Mouse (Mus musculus): Measurements from ENCODE around the gene Cdk9. TPM values are rescaled to one million over a fixed set of nuclear protein-coding genes. Genes with fewer than 3 reads are reported as not detected.

Gene Cdk9
- polyA plus RNA-seq, 1 experiment from 2014 or later = 68.7 TPM

DNA sequence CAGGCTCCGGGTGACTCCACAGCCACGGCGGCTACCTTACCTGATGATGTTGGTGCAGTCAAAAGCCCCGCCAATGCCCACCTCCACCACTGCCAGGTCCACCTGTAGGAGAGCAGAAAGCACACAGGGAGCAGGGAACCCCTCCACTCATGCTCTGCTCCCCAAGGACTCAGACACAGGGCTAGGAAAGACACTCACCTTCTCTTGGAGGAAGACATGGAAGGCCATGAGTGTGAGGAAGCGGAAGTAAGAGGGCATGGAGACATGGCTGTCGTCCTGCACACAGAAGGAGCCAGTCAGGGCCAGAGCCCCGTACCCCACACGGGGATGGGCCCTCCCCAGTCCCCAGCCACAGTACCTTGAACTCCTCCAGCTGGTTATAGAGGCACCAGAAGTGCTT lies 25.3 kb downstream of the Cdk9 start:
- WGBS = 88% methylated on average over 8 of the region's 8 CpGs
- 0 out of 2 replicates have a peak, but pooled peaks cover under 1% of the 10 kb centered on the region for H3K4me1 ChIP-seq (ENCODE audit: insufficient read depth, low read depth, low read length)
- 0 out of 2 replicates have a peak, but pooled peaks cover 3% of the 10 kb centered on the region for H3K36me3 ChIP-seq (ENCODE audit: insufficient read depth, low read length)
- no peak overlapping the region for H3K9ac ChIP-seq (replicated peaks; ENCODE audit: low read depth)
- H3K9me3 ChIP-seq (ENCODE audit: low read length) = no peaks in the 10 kb centered on the region
- DNase-seq (ENCODE audit: low spot score) (no peak), ATAC-seq (no peak)
- H3K4me3 ChIP-seq (ENCODE audit: low read depth, low read length) = no peak overlapping the region
- no peak overlapping the region for H3K27ac ChIP-seq (ENCODE audit: low read length)
- no peak overlapping the region for H3K4me2 ChIP-seq (replicated peaks; ENCODE audit: low read depth, low read length)
- TF ChIP-seq CTCF (IDR thresholded peaks at IDR 0.05) (no peak), EP300 (IDR thresholded peaks at IDR 0.05) (no peak)
- no peaks in the 10 kb centered on the region for H3K27me3 ChIP-seq (replicated peaks; ENCODE audit: insufficient read depth, low read length)

DNA sequence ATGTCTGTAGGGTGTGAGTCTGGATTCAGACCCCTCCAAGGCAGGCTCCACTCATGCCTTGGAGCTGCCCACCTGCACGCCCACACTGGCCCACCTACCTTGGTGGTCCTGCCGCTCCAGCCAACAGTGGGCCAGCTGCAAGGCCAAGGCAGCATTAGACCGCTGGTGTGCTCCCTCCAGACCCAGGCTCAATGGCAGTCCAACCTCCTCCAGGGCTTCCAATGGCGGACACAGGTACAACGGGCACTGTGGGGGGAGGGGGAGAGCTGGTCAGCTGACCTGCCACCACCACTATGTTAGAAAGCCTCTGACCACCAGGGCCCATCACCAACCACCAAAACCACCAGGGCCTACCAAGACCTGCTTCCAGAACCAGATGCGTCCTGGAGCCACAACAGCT lies 26.2 kb downstream of the Cdk9 start:
- no peak for TF ChIP-seq CTCF (IDR thresholded peaks at IDR 0.05)
- no peak for TF ChIP-seq EP300 (IDR thresholded peaks at IDR 0.05)
- no peaks in the 10 kb centered on the region for H3K4me1 ChIP-seq (ENCODE audit: insufficient read depth, low read depth, low read length)
- no peak overlapping the region for H3K4me3 ChIP-seq (ENCODE audit: low read depth, low read length)
- H3K9me3 ChIP-seq (ENCODE audit: low read length) = no peaks in the 10 kb centered on the region
- H3K9ac ChIP-seq (replicated peaks; ENCODE audit: low read depth) = no peak overlapping the region
- ATAC-seq = no peak
- no peaks in the 10 kb centered on the region for H3K27me3 ChIP-seq (replicated peaks; ENCODE audit: insufficient read depth, low read length)
- 85% methylated on average over 6 of the region's 6 CpGs for WGBS
- no peak overlapping the region for H3K27ac ChIP-seq (ENCODE audit: low read length)
- DNase-seq (ENCODE audit: low spot score) = no peak
- peaks cover 7% of the 10 kb centered on the region; the same call in 1 of the 2 replicates for H3K36me3 ChIP-seq (ENCODE audit: insufficient read depth, low read length)
- no peak overlapping the region for H3K4me2 ChIP-seq (replicated peaks; ENCODE audit: low read depth, low read length)

GRCm38 (mm10) chr2:32685807-32686206 lies 27.1 kb downstream of the Cdk9 start:
- H3K27ac ChIP-seq (ENCODE audit: low read length) = no peak overlapping the region
- no peak overlapping the region for H3K4me2 ChIP-seq (replicated peaks; ENCODE audit: low read depth, low read length)
- TF ChIP-seq EP300 (IDR thresholded peaks at IDR 0.05) = no peak
- TF ChIP-seq CTCF (IDR thresholded peaks at IDR 0.05) = no peak
- H3K9me3 ChIP-seq (ENCODE audit: low read length) = no peaks in the 10 kb centered on the region
- no peaks in the 10 kb centered on the region for H3K4me1 ChIP-seq (ENCODE audit: insufficient read depth, low read depth, low read length)
- WGBS = 95% methylated on average over 3 of the region's 3 CpGs
- ATAC-seq (peak; percentile 67), DNase-seq (ENCODE audit: low spot score) (peak; percentile 82)
- H3K9ac ChIP-seq (replicated peaks; ENCODE audit: low read depth) = no peak overlapping the region
- H3K4me3 ChIP-seq (ENCODE audit: low read depth, low read length) = no peak overlapping the region
- peaks cover 8% of the 10 kb centered on the region; the same call in 1 of the 2 replicates for H3K36me3 ChIP-seq (ENCODE audit: insufficient read depth, low read length)
- no peaks in the 10 kb centered on the region for H3K27me3 ChIP-seq (replicated peaks; ENCODE audit: insufficient read depth, low read length)

GRCm38 (mm10) chr2:32684681-32685428 lies 28.0 kb downstream of the Cdk9 start:
- DNase-seq (ENCODE audit: low spot score) (no peak), ATAC-seq (no peak)
- peaks cover 8% of the 10 kb centered on the region; the same call in 1 of the 2 replicates for H3K36me3 ChIP-seq (ENCODE audit: insufficient read depth, low read length)
- no peak overlapping the region for H3K4me2 ChIP-seq (replicated peaks; ENCODE audit: low read depth, low read length)
- TF ChIP-seq EP300 (IDR thresholded peaks at IDR 0.05) (no peak), CTCF (IDR thresholded peaks at IDR 0.05) (no peak)
- H3K9ac ChIP-seq (replicated peaks; ENCODE audit: low read depth) = no peak overlapping the region
- H3K27me3 ChIP-seq (replicated peaks; ENCODE audit: insufficient read depth, low read length) = no peaks in the 10 kb centered on the region
- no peaks in the 10 kb centered on the region for H3K4me1 ChIP-seq (ENCODE audit: insufficient read depth, low read depth, low read length)
- no peaks in the 10 kb centered on the region for H3K9me3 ChIP-seq (ENCODE audit: low read length)
- WGBS = 84% methylated on average over 15 of the region's 15 CpGs
- H3K27ac ChIP-seq (ENCODE audit: low read length) = no peak overlapping the region
- no peak overlapping the region for H3K4me3 ChIP-seq (ENCODE audit: low read depth, low read length)

DNA sequence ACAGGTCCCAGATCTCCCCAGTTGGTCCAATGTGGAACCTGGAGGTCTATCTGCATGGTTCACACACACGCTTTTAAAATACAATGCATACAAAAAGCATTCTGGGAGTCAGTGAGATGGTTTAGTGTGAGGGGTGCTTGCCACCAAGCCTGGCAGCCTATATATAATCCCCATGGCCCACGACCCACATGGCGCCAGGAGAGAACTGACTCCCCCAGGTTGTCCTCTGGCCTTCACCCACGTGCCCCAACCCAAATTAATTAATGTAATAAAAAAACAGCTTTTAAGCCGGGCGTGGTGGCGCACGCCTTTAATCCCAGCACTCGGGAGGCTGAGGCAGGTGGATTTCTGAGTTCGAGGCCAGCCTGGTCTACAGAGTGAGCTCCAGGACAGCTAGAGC lies 29.2 kb downstream of the Cdk9 start:
- no peak overlapping the region for H3K4me3 ChIP-seq (ENCODE audit: low read depth, low read length)
- DNase-seq (ENCODE audit: low spot score) = no peak
- no peak overlapping the region for H3K27ac ChIP-seq (ENCODE audit: low read length)
- ATAC-seq = no peak
- no peak overlapping the region for H3K9ac ChIP-seq (replicated peaks; ENCODE audit: low read depth)
- H3K36me3 ChIP-seq (ENCODE audit: insufficient read depth, low read length) = peaks cover 8% of the 10 kb centered on the region; the same call in 1 of the 2 replicates
- no peak for TF ChIP-seq EP300 (IDR thresholded peaks at IDR 0.05)
- TF ChIP-seq CTCF (IDR thresholded peaks at IDR 0.05) = no peak
- no peaks in the 10 kb centered on the region for H3K9me3 ChIP-seq (ENCODE audit: low read length)
- no peaks in the 10 kb centered on the region for H3K27me3 ChIP-seq (replicated peaks; ENCODE audit: insufficient read depth, low read length)
- WGBS = 94% methylated on average over 10 of the region's 10 CpGs
- no peak overlapping the region for H3K4me2 ChIP-seq (replicated peaks; ENCODE audit: low read depth, low read length)
- H3K4me1 ChIP-seq (ENCODE audit: insufficient read depth, low read depth, low read length) = no peaks in the 10 kb centered on the region

GRCm38 (mm10) chr2:32682721-32683417 lies 30.0 kb downstream of the Cdk9 start:
- H3K4me1 ChIP-seq (ENCODE audit: insufficient read depth, low read depth, low read length) = no peaks in the 10 kb centered on the region
- H3K36me3 ChIP-seq (ENCODE audit: insufficient read depth, low read length) = peaks cover 14% of the 10 kb centered on the region; the same call in 1 of the 2 replicates
- ATAC-seq = no peak
- H3K9me3 ChIP-seq (ENCODE audit: low read length) = no peaks in the 10 kb centered on the region
- 83% methylated on average over 14 of the region's 14 CpGs for WGBS
- H3K4me2 ChIP-seq (replicated peaks; ENCODE audit: low read depth, low read length) = no peak overlapping the region
- DNase-seq (ENCODE audit: low spot score) = no peak
- no peak overlapping the region for H3K4me3 ChIP-seq (ENCODE audit: low read depth, low read length)
- TF ChIP-seq CTCF (IDR thresholded peaks at IDR 0.05) (no peak), EP300 (IDR thresholded peaks at IDR 0.05) (no peak)
- no peak overlapping the region for H3K27ac ChIP-seq (ENCODE audit: low read length)
- no peak overlapping the region for H3K9ac ChIP-seq (replicated peaks; ENCODE audit: low read depth)
- no peaks in the 10 kb centered on the region for H3K27me3 ChIP-seq (replicated peaks; ENCODE audit: insufficient read depth, low read length)

Measured in lung, postnatal 0 days (tissue).